Mouse (Mus musculus): ENCODE measurements around the gene Tmprss15. TPM values are rescaled to one million over a fixed set of nuclear protein-coding genes. Genes with fewer than 3 reads are reported as not detected.

Gene Tmprss15
- polyA plus RNA-seq (2011; ENCODE audit: insufficient read depth, insufficient read length, low replicate concordance, missing spikeins), result not detected in 2 replicates

- WGBS, result 74% methylated on average over 4 of the region's 4 CpGs
- Histone ChIP-seq H3K4me1 (ENCODE audit: control insufficient read depth, insufficient read depth, low read length) (no peaks in the 10 kb centered on the region), H3K4me3 (replicated peaks; ENCODE audit: control insufficient read depth, low read depth, low read length) (no peak within 1 kb of the TSS), H3K27ac (ENCODE audit: control insufficient read depth, insufficient read depth, low read depth, low read length, poor library complexity) (no peak within 1 kb of the TSS)
- TF ChIP-seq POLR2A (IDR thresholded peaks at IDR 0.05; ENCODE audit: borderline replicate concordance, control insufficient read depth, low read depth, low read length) (no peak), CTCF (IDR thresholded peaks at IDR 0.05; ENCODE audit: control insufficient read depth, insufficient read depth, low read length) (no peak)
Observed at GRCm38 (mm10) chr16:79090997-79091396, at the start of gene Tmprss15. TSS of gene Tmprss15 (minus strand) at chr16:79091097.

- 87% methylated on average over 1 of the region's 1 CpGs for WGBS
Observed at GRCm38 (mm10) chr16:79114879-79115278, 24.0 kb upstream of the Tmprss15 start.

GRCm38 (mm10) chr16:79109516-79109915, 18.6 kb upstream of the Tmprss15 start:
- WGBS, result 2% methylated on average over 1 of the region's 1 CpGs
- no peak for TF ChIP-seq CTCF (IDR thresholded peaks at IDR 0.05; ENCODE audit: control insufficient read depth, insufficient read depth, low read length)
- no peak for TF ChIP-seq POLR2A (IDR thresholded peaks at IDR 0.05; ENCODE audit: borderline replicate concordance, control insufficient read depth, low read depth, low read length)
- H3K27ac ChIP-seq (ENCODE audit: control insufficient read depth, insufficient read depth, low read depth, low read length, poor library complexity), result no peak overlapping the region
- no peaks in the 10 kb centered on the region for H3K4me1 ChIP-seq (ENCODE audit: control insufficient read depth, insufficient read depth, low read length)
- no peak overlapping the region for H3K4me3 ChIP-seq (replicated peaks; ENCODE audit: control insufficient read depth, low read depth, low read length)

More at GRCm38 (mm10) chr16:79114879-79115278, 24.0 kb upstream of the Tmprss15 start:
- no peak overlapping the region for H3K27ac ChIP-seq (ENCODE audit: control insufficient read depth, insufficient read depth, low read depth, low read length, poor library complexity)
- TF ChIP-seq POLR2A (IDR thresholded peaks at IDR 0.05; ENCODE audit: borderline replicate concordance, control insufficient read depth, low read depth, low read length), result no peak
- no peak for TF ChIP-seq CTCF (IDR thresholded peaks at IDR 0.05; ENCODE audit: control insufficient read depth, insufficient read depth, low read length)
- no peak overlapping the region for H3K4me3 ChIP-seq (replicated peaks; ENCODE audit: control insufficient read depth, low read depth, low read length)
- no peaks in the 10 kb centered on the region for H3K4me1 ChIP-seq (ENCODE audit: control insufficient read depth, insufficient read depth, low read length)

GRCm38 (mm10) chr16:79108969-79109368, 18.1 kb upstream of the Tmprss15 start:
- Histone ChIP-seq H3K4me3 (replicated peaks; ENCODE audit: control insufficient read depth, low read depth, low read length) (no peak overlapping the region), H3K4me1 (ENCODE audit: control insufficient read depth, insufficient read depth, low read length) (no peaks in the 10 kb centered on the region), H3K27ac (ENCODE audit: control insufficient read depth, insufficient read depth, low read depth, low read length, poor library complexity) (no peak overlapping the region)
- TF ChIP-seq POLR2A (IDR thresholded peaks at IDR 0.05; ENCODE audit: borderline replicate concordance, control insufficient read depth, low read depth, low read length), result no peak
- no peak for TF ChIP-seq CTCF (IDR thresholded peaks at IDR 0.05; ENCODE audit: control insufficient read depth, insufficient read depth, low read length)
- WGBS, result 66% methylated on average over 5 of the region's 5 CpGs

- Histone ChIP-seq H3K4me3 (replicated peaks; ENCODE audit: control insufficient read depth, low read depth, low read length) (no peak overlapping the region), H3K4me1 (ENCODE audit: control insufficient read depth, insufficient read depth, low read length) (no peaks in the 10 kb centered on the region), H3K27ac (ENCODE audit: control insufficient read depth, insufficient read depth, low read depth, low read length, poor library complexity) (no peak overlapping the region)
- 83% methylated on average over 2 of the region's 2 CpGs for WGBS
- TF ChIP-seq POLR2A (IDR thresholded peaks at IDR 0.05; ENCODE audit: borderline replicate concordance, control insufficient read depth, low read depth, low read length), result no peak
- TF ChIP-seq CTCF (IDR thresholded peaks at IDR 0.05; ENCODE audit: control insufficient read depth, insufficient read depth, low read length), result no peak
Observed at GRCm38 (mm10) chr16:79100325-79100724, 9.4 kb upstream of the Tmprss15 start.

- no peak for TF ChIP-seq POLR2A (IDR thresholded peaks at IDR 0.05; ENCODE audit: borderline replicate concordance, control insufficient read depth, low read depth, low read length)
- TF ChIP-seq CTCF (IDR thresholded peaks at IDR 0.05; ENCODE audit: control insufficient read depth, insufficient read depth, low read length), result no peak
Observed at GRCm38 (mm10) chr16:79098321-79098720, 7.4 kb upstream of the Tmprss15 start.

GRCm38 (mm10) chr16:79086550-79086949, 4.3 kb downstream of the Tmprss15 start:
- TF ChIP-seq CTCF (IDR thresholded peaks at IDR 0.05; ENCODE audit: control insufficient read depth, insufficient read depth, low read length) (no peak), POLR2A (IDR thresholded peaks at IDR 0.05; ENCODE audit: borderline replicate concordance, control insufficient read depth, low read depth, low read length) (no peak)
- no peaks in the 10 kb centered on the region for H3K4me1 ChIP-seq (ENCODE audit: control insufficient read depth, insufficient read depth, low read length)
- WGBS, result 80% methylated on average over 6 of the region's 6 CpGs
- H3K27ac ChIP-seq (ENCODE audit: control insufficient read depth, insufficient read depth, low read depth, low read length, poor library complexity), result no peak overlapping the region
- H3K4me3 ChIP-seq (replicated peaks; ENCODE audit: control insufficient read depth, low read depth, low read length), result no peak overlapping the region

More at GRCm38 (mm10) chr16:79098321-79098720, 7.4 kb upstream of the Tmprss15 start:
- H3K27ac ChIP-seq (ENCODE audit: control insufficient read depth, insufficient read depth, low read depth, low read length, poor library complexity), result no peak overlapping the region
- no peaks in the 10 kb centered on the region for H3K4me1 ChIP-seq (ENCODE audit: control insufficient read depth, insufficient read depth, low read length)
- no peak overlapping the region for H3K4me3 ChIP-seq (replicated peaks; ENCODE audit: control insufficient read depth, low read depth, low read length)
- WGBS, result 64% methylated on average over 2 of the region's 2 CpGs

GRCm38 (mm10) chr16:79063848-79064247, 27.0 kb downstream of the Tmprss15 start:
- WGBS, result 79% methylated on average over 1 of the region's 1 CpGs
- TF ChIP-seq CTCF (IDR thresholded peaks at IDR 0.05; ENCODE audit: control insufficient read depth, insufficient read depth, low read length) (no peak), POLR2A (IDR thresholded peaks at IDR 0.05; ENCODE audit: borderline replicate concordance, control insufficient read depth, low read depth, low read length) (no peak)
- Histone ChIP-seq H3K27ac (ENCODE audit: control insufficient read depth, insufficient read depth, low read depth, low read length, poor library complexity) (no peak overlapping the region), H3K4me1 (ENCODE audit: control insufficient read depth, insufficient read depth, low read length) (no peaks in the 10 kb centered on the region), H3K4me3 (replicated peaks; ENCODE audit: control insufficient read depth, low read depth, low read length) (no peak overlapping the region)
